Mouse (Mus musculus) liver, embryonic 16.5 days (tissue): Measurements from ENCODE around the gene Tdrd12. TPM values are rescaled to one million over a fixed set of nuclear protein-coding genes. Genes with fewer than 3 reads are reported as not detected.
"Not testable (repeated sequence)": the region's sequence is repeated elsewhere in the genome, so short reads cannot be mapped to it uniquely, and the experiment has no call there.

ENCODE experiments used
- ATAC-seq: fragments of 200-750 bp; cut with Nextera tagmentation; 2 replicates; pipeline ENCODE4 v1.8.0; 2017; ENCODE audit warnings: low read depth, mild to moderate bottlenecking, moderate number of reproducible peaks, moderate library complexity
- H3K27ac ChIP-seq: fragments of 300-500 bp; sonication (generic); 2 replicates; pipeline ENCODE4 v1.5.1; 2014; ENCODE audit warnings: mild to moderate bottlenecking, low read length
- H3K27me3 ChIP-seq: fragments of 300-500 bp; sonication (generic); 2 replicates; pipeline ENCODE4 v1.6.1; 2014; ENCODE audit warnings: low read depth, low read length, mixed read lengths; ENCODE audit not compliant: control insufficient read depth, insufficient read depth
- H3K36me3 ChIP-seq: fragments of 300-500 bp; sonication (generic); 2 replicates; pipeline ENCODE4 v1.6.1; 2014; ENCODE audit warnings: mild to moderate bottlenecking; ENCODE audit not compliant: control insufficient read depth, insufficient read depth
- H3K4me1 ChIP-seq: fragments of 300-500 bp; sonication (generic); 2 replicates; pipeline ENCODE4 v1.6.1; 2014; ENCODE audit warnings: low read depth, low read length, mixed read lengths; ENCODE audit not compliant: control insufficient read depth
- H3K4me2 ChIP-seq: fragments of 300-500 bp; sonication (generic); 2 replicates; pipeline ENCODE4 v1.6.1; 2014; ENCODE audit warnings: low read depth, low read length, mixed read lengths
- H3K4me3 ChIP-seq: fragments of 300-500 bp; sonication (generic); 2 replicates; pipeline ENCODE4 v1.5.1; 2014; ENCODE audit warnings: low read depth, mild to moderate bottlenecking, low read length
- H3K9ac ChIP-seq: fragments of 300-500 bp; sonication (generic); 2 replicates; pipeline ENCODE4 v1.6.1; 2014; ENCODE audit warnings: low read depth, low read length
- H3K9me3 ChIP-seq: fragments of 300-500 bp; sonication (generic); replicated peaks from 2 replicates; pipeline ENCODE4 v1.6.1; 2016; ENCODE audit warnings: low read length; ENCODE audit not compliant: control insufficient read depth
- WGBS: fragments of 180-500 bp; shearing (Covaris S2); extraction: QIAGEN DNeasy Blood & Tissue Kit; methylation state at CpG from one replicate; pipeline ENCODE4 v1.1.7; 2014; ENCODE audit not compliant: insufficient replicate concordance; 5-methylcytosine and 5-hydroxymethylcytosine counted together
- polyA plus RNA-seq: library from polyadenylated mRNA; unstranded; fragments of >200 nt; fragmentation: Nextera tagmentation; extraction: Ambion mirVana; gene quantifications from 2 replicates; pipeline ENCODE4 v1.2.1, GENCODE M21; 2015

Tdrd12 gene
- polyA plus RNA-seq, 1 experiment from 2014 or later = 0.12 TPM

- Histone ChIP-seq H3K36me3 (no peaks in the 10 kb centered on the region), H3K4me2 (no peak overlapping the region), H3K4me1 (peaks cover 7% of the 10 kb centered on the region), H3K9me3 (no peaks in the 10 kb centered on the region), H3K27me3 (peaks cover 39% of the 10 kb centered on the region), H3K9ac (no peak overlapping the region), H3K27ac (no peak overlapping the region), H3K4me3 (no peak overlapping the region)
- 36% methylated on average over 4 of the region's 4 CpGs for WGBS
- ATAC-seq = no peak
Measured at GRCm38 (mm10) chr7:35579849-35580248, 42.3 kb upstream of the Tdrd12 start.

GRCm38 (mm10) chr7:35570883-35571282 is 33.3 kb upstream of the Tdrd12 start:
- H3K27ac ChIP-seq, H3K36me3 ChIP-seq, H3K27me3 ChIP-seq, H3K4me2 ChIP-seq, ATAC-seq, H3K4me1 ChIP-seq, H3K4me3 ChIP-seq, H3K9ac ChIP-seq, H3K9me3 ChIP-seq: not testable (repeated sequence)
- 9% methylated on average over 6 of the region's 6 CpGs for WGBS

GRCm38 (mm10) chr7:35569724-35570123 is 32.2 kb upstream of the Tdrd12 start:
- H3K4me1 ChIP-seq, H3K4me2 ChIP-seq, H3K4me3 ChIP-seq, H3K36me3 ChIP-seq, H3K9ac ChIP-seq, H3K27me3 ChIP-seq, H3K9me3 ChIP-seq, ATAC-seq, H3K27ac ChIP-seq: not testable (repeated sequence)
- 71% methylated on average over 4 of the region's 4 CpGs for WGBS

- WGBS = 74% methylated on average over 13 of the region's 13 CpGs
- not testable (repeated sequence) for H3K9me3 ChIP-seq, ATAC-seq, H3K4me3 ChIP-seq, H3K4me2 ChIP-seq, H3K27ac ChIP-seq, H3K27me3 ChIP-seq, H3K9ac ChIP-seq, H3K36me3 ChIP-seq
- H3K4me1 ChIP-seq = peaks cover 18% of the 10 kb centered on the region
Measured at GRCm38 (mm10) chr7:35565965-35566364, 28.4 kb upstream of the Tdrd12 start.

- WGBS = 79% methylated on average over 10 of the region's 10 CpGs
- not testable (repeated sequence) for H3K36me3 ChIP-seq, H3K27ac ChIP-seq, H3K9ac ChIP-seq, H3K9me3 ChIP-seq, ATAC-seq, H3K4me2 ChIP-seq, H3K4me3 ChIP-seq, H3K27me3 ChIP-seq
- peaks cover 28% of the 10 kb centered on the region for H3K4me1 ChIP-seq
Measured at GRCm38 (mm10) chr7:35564872-35565271, 27.3 kb upstream of the Tdrd12 start.

- Histone ChIP-seq H3K36me3 (no peaks in the 10 kb centered on the region), H3K27ac (no peak overlapping the region; the same call in 1 of the 2 replicates), H3K27me3 (no peaks in the 10 kb centered on the region), H3K4me3 (no peak overlapping the region), H3K9ac (no peak overlapping the region), H3K4me1 (peaks cover 33% of the 10 kb centered on the region), H3K4me2 (no peak overlapping the region), H3K9me3 (no peaks in the 10 kb centered on the region)
- no peak for ATAC-seq
- 82% methylated on average over 2 of the region's 2 CpGs for WGBS
Measured at GRCm38 (mm10) chr7:35564067-35564865, 26.7 kb upstream of the Tdrd12 start.

- 74% methylated on average over 11 of the region's 11 CpGs for WGBS
- Histone ChIP-seq H3K4me3 (no peak overlapping the region), H3K27ac (no peak overlapping the region), H3K27me3 (no peaks in the 10 kb centered on the region), H3K9me3 (no peaks in the 10 kb centered on the region), H3K4me1 (peaks cover 45% of the 10 kb centered on the region), H3K36me3 (no peaks in the 10 kb centered on the region), H3K9ac (no peak overlapping the region), H3K4me2 (no peak overlapping the region)
- no peak for ATAC-seq
Measured at GRCm38 (mm10) chr7:35563071-35563470, 25.5 kb upstream of the Tdrd12 start.

GRCm38 (mm10) chr7:35559838-35560237 is 22.3 kb upstream of the Tdrd12 start:
- Histone ChIP-seq H3K4me1 (peaks cover 65% of the 10 kb centered on the region), H3K36me3 (no peaks in the 10 kb centered on the region), H3K9ac (peak overlapping the region; percentile 35), H3K4me2 (peak overlapping the region; percentile 50), H3K27me3 (no peaks in the 10 kb centered on the region), H3K27ac (peak overlapping the region; percentile 98), H3K4me3 (peak overlapping the region; percentile 7; the same call in 1 of the 2 replicates), H3K9me3 (no peaks in the 10 kb centered on the region)
- peak; percentile 56 for ATAC-seq
- 44% methylated on average over 3 of the region's 3 CpGs for WGBS

- WGBS = 61% methylated on average over 2 of the region's 2 CpGs
- ATAC-seq = no peak
- no peak overlapping the region for H3K9ac ChIP-seq
- H3K4me2 ChIP-seq = no peak overlapping the region
- H3K4me1 ChIP-seq = peaks cover 70% of the 10 kb centered on the region
- no peak overlapping the region for H3K4me3 ChIP-seq
- H3K36me3 ChIP-seq = no peaks in the 10 kb centered on the region
- peak overlapping the region; percentile 98 for H3K27ac ChIP-seq
- H3K27me3 ChIP-seq = no peaks in the 10 kb centered on the region
- H3K9me3 ChIP-seq = no peaks in the 10 kb centered on the region
Measured at GRCm38 (mm10) chr7:35558681-35559080, 21.1 kb upstream of the Tdrd12 start.
